Mouse (Mus musculus): ENCODE measurements around the gene Ccdc9.
"Not testable (repeated sequence)": the region's sequence is repeated elsewhere in the genome, so short reads cannot be mapped to it uniquely, and the experiment has no call there.

The Ccdc9 gene

GRCm38 (mm10) chr7:16271139-16271538, 15.5 kb downstream of the Ccdc9 start:
- peak; percentile 47 for DNase-seq (ENCODE audit: low read depth, low spot score)

GRCm38 (mm10) chr7:16266593-16266992, 20.0 kb downstream of the Ccdc9 start:
- DNase-seq (ENCODE audit: low read depth, low spot score): not testable (repeated sequence)

GRCm38 (mm10) chr7:16265856-16266255, 20.7 kb downstream of the Ccdc9 start:
- no peak for DNase-seq (ENCODE audit: low read depth, low spot score)

DNA sequence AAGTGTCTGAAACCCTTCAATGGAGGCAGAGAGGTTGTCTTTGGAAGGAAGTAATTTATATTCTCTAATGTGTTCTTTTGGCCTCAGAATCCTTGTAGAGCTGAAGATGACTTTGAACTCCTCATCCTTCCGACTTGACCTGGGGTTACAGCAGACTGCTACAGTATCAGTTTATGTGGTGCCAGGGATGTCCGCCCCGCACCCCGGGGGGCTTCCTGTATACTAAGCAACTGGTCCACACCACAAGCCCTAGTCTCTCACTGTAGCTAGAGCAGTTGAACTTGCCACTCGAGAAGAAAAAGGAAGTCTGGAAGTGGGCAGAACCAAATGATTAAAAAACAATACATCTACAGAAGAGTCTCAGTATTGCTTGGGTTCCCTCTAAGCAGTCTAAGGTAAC, 22.8 kb downstream of the Ccdc9 start:
- DNase-seq (ENCODE audit: low read depth, low spot score): no peak

DNA sequence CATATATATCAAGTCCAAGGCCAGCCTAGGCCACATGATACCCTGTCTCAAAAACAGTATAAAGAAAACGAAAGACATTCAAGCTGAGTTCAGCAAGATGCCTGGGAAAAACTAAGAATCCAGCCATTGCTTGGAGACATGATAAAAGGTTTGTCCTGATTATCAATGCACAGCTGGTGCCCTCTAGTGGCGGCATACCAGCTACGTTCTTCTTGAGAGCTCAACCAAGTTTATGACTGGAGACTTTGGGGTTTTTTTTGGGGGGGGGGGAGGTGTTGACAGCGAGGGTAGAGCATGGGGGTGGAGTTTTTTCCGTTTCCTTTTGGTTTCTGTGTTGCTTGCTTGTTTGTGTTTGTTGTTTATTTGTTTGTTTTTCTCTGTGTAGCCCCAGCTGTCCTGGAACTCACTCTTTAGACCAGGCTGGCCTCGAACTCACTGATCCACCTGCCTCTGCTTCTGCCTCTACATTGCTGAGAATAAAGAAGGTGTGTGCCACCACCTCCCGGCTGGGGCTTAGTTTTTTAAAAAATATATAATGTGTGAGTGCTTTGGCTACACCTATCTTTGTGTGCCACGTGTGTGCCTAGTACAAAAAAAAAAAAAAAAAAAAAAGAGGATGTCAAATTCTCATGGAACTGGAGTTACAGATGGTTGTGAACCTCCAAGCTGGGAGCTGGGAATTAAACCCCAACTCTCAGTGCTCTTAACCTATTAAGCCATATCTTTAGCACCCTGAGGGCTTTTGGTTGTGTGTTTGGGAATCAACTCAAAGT, 23.4 kb downstream of the Ccdc9 start:
- DNase-seq (ENCODE audit: low read depth, low spot score): peak; percentile 90

- no peak for DNase-seq (ENCODE audit: low read depth, low spot score)
These were observed 25.5 kb downstream of the Ccdc9 start for GRCm38 (mm10) chr7:16261097-16261496.

DNA sequence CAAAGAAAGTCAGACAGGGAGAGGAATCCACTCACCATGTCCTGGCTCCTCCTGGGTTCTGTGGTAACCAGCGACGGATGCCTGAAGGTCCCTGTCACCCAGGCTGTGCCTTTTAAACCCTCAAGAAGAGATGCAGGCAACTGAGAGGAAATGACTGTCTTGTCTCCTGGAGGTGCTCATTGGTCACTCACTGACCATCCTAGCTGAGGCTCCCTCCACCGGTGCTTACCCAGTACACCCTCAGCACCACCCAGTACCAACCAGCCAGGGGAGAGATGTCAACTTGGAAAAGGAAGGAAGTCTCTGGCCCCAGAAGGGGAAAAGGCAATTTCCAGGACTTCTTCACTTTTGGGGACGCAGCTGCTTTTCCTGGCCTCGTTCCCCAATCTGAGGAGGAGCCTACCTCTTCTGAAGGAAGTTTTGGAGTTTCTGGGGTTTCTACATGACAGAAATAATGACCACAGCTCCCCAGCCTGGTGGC, 27.4 kb downstream of the Ccdc9 start, which contains the start of gene C5ar1:
Gene C5ar1 (minus strand): TSS at position 431 of the 481 bp plus-strand sequence.
- DNase-seq (ENCODE audit: low read depth, low spot score): no peak

GRCm38 (mm10) chr7:16257830-16258229, 28.8 kb downstream of the Ccdc9 start:
- DNase-seq (ENCODE audit: low read depth, low spot score): no peak

- DNase-seq (ENCODE audit: low read depth, low spot score): not testable (repeated sequence)
These were observed 30.6 kb downstream of the Ccdc9 start for GRCm38 (mm10) chr7:16255963-16256362.

DNA sequence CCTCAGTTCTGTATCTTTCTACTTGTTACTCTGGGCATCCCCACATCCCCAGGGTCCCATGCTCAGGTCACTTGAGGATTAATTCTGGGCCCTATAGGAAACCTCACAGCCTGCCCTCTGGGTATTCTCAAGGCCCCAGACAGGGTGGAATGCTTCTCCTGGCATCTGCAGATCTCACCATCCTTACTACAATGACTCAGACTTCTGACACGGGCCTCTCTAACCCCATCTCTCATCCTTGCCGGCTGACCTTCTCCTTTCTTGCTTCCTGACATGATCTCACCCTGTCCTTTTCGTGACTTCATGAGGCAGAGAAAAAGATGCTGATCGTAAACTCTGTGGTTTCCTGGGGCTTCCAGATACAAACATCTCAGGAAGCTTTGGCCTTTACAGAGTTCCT, 32.4 kb downstream of the Ccdc9 start:
- DNase-seq (ENCODE audit: low read depth, low spot score): peak; percentile 37

- DNase-seq (ENCODE audit: low read depth, low spot score): no peak
These were observed 35.9 kb downstream of the Ccdc9 start for GRCm38 (mm10) chr7:16250687-16251086.

- no peak for DNase-seq (ENCODE audit: low read depth, low spot score)
These were observed 40.6 kb downstream of the Ccdc9 start for GRCm38 (mm10) chr7:16245958-16246357.

GRCm38 (mm10) chr7:16244067-16244466, 42.5 kb downstream of the Ccdc9 start, which contains the start of gene C5ar2:
Gene C5ar2 (minus strand): TSS chr7:16244154.
- DNase-seq (ENCODE audit: low read depth, low spot score): peak; percentile 56

DNA sequence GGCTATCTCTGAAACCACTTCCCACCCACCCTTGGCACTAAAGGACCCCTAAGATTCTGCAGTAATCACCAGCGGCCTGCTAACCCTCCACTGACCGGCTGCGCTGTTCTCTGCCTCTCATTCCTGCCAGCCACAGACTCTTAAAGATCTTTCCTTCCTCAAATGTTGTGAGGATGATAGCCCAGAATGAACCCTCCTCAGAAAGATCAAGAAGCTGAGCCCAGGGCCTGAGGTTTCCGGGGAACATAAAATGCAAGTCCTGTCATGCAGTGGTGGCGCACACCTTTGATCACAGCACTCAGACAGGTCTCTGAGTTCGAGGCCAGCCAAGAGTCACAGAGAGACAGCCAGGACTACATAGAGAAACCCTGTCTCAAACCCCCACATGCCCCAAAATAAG, 44.4 kb downstream of the Ccdc9 start:
- no peak for DNase-seq (ENCODE audit: low read depth, low spot score)

DNA sequence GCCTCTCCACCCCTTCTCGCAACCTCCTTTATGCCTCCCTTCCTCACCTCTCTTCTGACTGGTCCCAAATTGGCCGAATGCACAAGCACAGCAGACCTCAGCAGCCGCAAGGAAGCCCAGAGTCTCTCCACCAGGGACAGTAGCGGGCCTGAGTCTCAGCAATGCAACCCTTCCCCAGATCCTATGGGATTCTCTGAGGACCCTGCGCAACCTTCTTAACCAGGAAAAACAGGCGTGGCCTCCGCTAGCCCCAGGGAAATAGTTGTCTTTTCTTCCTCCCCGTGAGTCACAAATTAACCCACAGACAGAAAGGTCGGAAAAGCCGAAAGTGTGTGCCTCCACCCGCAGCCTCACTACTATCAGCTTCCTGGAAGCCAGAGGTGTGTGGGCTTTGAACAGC, 44.8 kb downstream of the Ccdc9 start:
- no peak for DNase-seq (ENCODE audit: low read depth, low spot score)

DNA sequence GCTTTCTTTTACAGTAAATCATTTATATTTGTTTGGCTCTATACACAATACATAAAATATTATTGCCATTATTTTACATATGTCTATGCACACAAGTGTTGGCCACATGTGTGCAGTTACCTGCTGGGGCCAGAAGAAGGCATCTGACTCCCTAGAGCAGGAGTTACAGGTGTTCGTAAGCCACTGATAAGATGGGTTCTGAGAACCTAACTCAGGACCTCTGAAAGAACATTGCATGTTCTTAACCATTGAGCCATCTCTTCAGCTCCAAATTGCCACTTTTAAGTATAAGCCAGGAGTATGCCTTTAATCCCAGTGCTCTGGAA, 45.7 kb downstream of the Ccdc9 start:
- DNase-seq (ENCODE audit: low read depth, low spot score): no peak

DNA sequence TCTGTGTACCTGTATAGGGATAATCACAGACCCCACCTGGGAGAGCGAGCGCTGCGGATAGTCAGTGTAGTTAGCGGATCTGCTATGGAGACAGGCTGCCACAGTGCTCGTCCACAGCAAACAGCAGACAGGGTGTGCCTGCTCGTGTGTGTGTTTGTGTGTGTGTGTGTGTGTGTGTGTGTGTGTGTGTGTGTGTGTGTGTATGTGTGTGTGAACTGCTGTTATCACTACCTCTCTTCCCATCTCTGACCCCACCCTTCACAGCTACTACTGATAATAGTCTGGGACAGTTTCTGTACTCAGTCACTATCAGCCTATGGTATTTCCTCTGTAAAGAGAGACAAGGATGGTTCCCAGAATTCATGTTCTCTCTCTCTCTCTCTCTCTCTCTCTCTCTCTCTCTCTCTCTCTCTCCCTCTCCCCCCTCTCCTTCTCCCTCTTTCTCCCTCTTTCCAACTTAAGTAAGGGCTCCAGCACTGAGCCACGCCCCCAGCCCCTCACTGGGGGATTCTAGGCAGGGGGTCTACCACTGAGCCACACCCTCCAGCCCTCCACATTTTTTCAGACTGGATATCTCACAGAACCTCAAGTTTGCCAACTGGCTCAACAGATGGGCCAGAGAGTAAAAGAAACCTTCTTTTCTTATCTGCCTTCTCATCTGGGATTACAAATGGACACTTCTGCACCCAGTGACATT, 46.2 kb downstream of the Ccdc9 start:
- no peak for DNase-seq (ENCODE audit: low read depth, low spot score)

- DNase-seq (ENCODE audit: low read depth, low spot score): peak; percentile 87
These were observed 47.0 kb downstream of the Ccdc9 start for GRCm38 (mm10) chr7:16239554-16239997.

- no peak for DNase-seq (ENCODE audit: low read depth, low spot score)
These were observed 56.7 kb downstream of the Ccdc9 start for GRCm38 (mm10) chr7:16229869-16230268.
